Mouse (Mus musculus): ENCODE results near the gene Ttc28. TPM values are rescaled to one million over a fixed set of nuclear protein-coding genes. Genes with fewer than 3 reads are reported as not detected.
"Not testable (repeated sequence)": the region's sequence is repeated elsewhere in the genome, so short reads cannot be mapped to it uniquely, and the experiment has no call there.

Gene Ttc28
- polyA plus RNA-seq (2015; fragmentation: Nextera tagmentation; extraction: Ambion mirVana): 10.2 and 10.9 TPM in 2 replicates

DNA sequence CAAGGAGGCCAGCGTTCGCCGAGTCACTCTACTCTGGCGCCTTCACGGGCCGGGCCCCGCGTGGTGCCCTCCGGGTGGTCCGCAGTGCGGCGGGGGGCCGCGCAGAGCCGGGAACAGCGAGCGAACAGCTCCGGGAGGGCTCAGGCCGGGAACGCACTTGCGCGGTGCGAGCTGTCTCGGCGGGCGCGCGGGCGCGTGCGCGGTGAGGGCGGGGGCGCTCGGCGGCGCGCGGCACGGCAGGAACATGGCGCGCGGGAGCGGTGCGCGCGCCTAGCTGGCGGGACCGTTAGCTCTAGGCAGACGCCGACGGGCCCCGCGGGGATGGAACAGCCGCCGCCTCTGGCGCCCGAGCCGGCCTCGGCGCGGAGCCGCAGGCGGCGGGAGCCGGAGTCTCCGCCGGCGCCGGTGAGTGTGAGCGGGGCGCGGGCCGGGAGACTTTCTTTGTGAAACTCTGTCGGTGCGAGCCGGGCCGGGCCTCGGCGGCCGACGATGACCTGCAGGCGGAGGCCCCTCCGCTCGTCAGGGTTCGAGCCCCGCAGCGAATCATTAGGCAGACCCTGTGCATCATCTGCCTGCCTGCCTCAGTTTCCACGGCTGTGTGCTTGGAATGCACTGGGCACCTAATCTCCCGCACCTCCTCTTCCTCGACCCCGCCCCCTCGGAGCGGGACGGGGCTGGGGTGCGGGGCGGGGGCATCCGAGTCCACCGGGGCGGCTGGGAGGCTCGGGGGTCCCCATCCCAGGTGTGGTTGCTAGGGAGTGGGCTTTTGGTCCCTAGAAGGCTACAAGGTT is at the start of gene Ttc28:
Gene Ttc28 (plus strand): TSS at position 220 of the 791 bp plus-strand sequence.
- H3K4me3 ChIP-seq (replicated peaks): peak within 1 kb of the TSS; percentile 70
- no peaks in the 10 kb centered on the region for H3K9me3 ChIP-seq
- H3K9ac ChIP-seq: peak within 1 kb of the TSS; percentile 76
- no peaks in the 10 kb centered on the region for H3K27me3 ChIP-seq (replicated peaks)
- H3K27ac ChIP-seq: peak within 1 kb of the TSS; percentile 71
- ATAC-seq (ENCODE audit: insufficient read depth, low FRiP score, low read depth): peak; percentile 90
- H3K36me3 ChIP-seq: no peaks in the 10 kb centered on the region
- peak within 1 kb of the TSS; percentile 89 for H3K4me2 ChIP-seq
- H3K4me1 ChIP-seq: no peaks in the 10 kb centered on the region
- WGBS: under 1% methylated on average over 99 of the region's 101 CpGs

DNA sequence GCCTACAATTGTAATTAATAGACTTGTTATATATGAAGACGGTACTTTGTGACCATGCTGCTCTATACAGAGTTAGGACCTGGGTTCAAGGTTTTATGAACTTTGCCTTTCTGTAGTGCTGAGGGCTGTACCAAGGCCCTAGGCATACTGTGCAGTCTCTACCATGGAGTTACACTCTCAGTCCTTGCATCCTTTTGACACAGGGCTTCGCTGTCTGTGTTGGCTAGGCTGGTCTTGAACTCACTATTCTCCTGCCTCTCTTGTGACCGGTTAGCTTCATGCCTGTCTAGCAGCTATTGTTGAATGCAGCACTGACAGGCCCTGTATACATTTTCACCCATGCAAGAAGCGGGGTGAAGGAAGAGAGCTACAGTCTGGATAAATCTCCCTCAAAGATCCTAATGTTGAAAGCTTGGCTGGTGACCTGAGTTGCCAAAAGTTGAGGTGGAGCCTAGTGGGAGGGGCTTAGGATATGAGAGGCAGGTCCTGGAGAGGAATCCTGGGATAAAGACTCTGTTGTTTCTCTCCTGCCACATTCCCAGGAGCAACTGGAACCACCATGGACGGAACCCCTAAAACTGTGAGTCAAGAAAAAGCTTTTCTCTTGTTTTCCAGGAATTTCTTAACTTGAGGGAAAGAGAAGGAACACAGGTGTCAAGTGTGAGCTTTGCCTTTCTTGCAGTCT is 48.4 kb upstream of the Ttc28 start:
- WGBS: 89% methylated on average over 5 of the region's 5 CpGs
- Histone ChIP-seq H3K36me3 (no peaks in the 10 kb centered on the region; the same call in 1 of the 2 replicates), H3K27me3 (replicated peaks) (no peaks in the 10 kb centered on the region), H3K27ac (no peak overlapping the region), H3K9ac (no peak overlapping the region), H3K4me2 (no peak overlapping the region), H3K9me3 (no peaks in the 10 kb centered on the region), H3K4me1 (no peaks in the 10 kb centered on the region; the same call in 1 of the 2 replicates), H3K4me3 (replicated peaks) (no peak overlapping the region)
- ATAC-seq (ENCODE audit: insufficient read depth, low FRiP score, low read depth): no peak

DNA sequence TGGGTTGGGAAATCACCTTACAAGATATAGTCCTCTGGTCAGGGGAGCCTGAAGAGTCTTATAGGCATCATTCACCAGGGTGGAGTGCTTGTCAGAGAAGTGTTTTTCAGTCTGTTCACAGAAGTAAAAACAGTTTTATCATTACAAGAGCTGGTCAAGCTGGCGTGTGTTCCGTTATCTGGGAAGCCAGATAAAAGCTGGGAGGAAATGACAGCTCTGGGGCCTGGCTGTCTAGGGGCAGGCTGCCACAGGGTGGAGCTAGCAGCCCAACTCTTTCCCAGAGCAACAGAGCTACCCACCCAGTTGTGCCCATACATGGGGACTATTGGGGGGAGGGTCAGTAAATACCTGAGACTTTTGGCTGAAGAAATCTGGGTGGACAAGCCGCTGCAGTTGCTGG is 43.6 kb upstream of the Ttc28 start:
- no peak overlapping the region for H3K4me2 ChIP-seq
- ATAC-seq (ENCODE audit: insufficient read depth, low FRiP score, low read depth): peak; percentile 56; the same call in 1 of the 2 replicates
- H3K9me3 ChIP-seq: no peaks in the 10 kb centered on the region
- no peak overlapping the region for H3K4me3 ChIP-seq (replicated peaks)
- no peak overlapping the region for H3K27ac ChIP-seq
- WGBS: 23% methylated on average over 3 of the region's 3 CpGs
- H3K4me1 ChIP-seq: peaks cover 14% of the 10 kb centered on the region
- no peaks in the 10 kb centered on the region for H3K36me3 ChIP-seq
- H3K9ac ChIP-seq: no peak overlapping the region
- H3K27me3 ChIP-seq (replicated peaks): no peaks in the 10 kb centered on the region

DNA sequence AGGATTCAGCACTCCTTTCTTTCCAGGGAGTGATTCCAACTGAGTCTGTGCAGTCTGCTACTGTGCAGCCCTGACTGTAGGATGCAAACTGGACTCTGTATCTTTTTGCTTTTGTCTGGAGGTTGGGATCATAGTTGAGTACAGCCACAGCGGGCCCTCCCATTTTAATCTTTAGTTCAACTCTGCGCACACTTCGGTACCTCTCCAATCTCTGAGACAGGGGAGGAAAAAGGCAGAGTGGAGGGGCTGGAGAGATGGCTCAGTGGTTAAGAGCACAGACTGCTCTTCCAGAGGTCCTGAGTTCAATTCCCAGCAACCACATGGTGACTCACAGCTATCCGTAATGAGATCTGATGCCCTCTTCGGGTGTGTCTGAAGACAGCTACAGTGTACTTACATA is 41.6 kb upstream of the Ttc28 start:
- not testable (repeated sequence) for H3K27me3 ChIP-seq (replicated peaks); ATAC-seq (ENCODE audit: insufficient read depth, low FRiP score, low read depth); H3K4me3 ChIP-seq (replicated peaks); H3K9ac ChIP-seq; H3K36me3 ChIP-seq; H3K27ac ChIP-seq; H3K4me2 ChIP-seq; H3K9me3 ChIP-seq
- peaks cover 14% of the 10 kb centered on the region for H3K4me1 ChIP-seq
- WGBS: 81% methylated on average over 5 of the region's 5 CpGs

DNA sequence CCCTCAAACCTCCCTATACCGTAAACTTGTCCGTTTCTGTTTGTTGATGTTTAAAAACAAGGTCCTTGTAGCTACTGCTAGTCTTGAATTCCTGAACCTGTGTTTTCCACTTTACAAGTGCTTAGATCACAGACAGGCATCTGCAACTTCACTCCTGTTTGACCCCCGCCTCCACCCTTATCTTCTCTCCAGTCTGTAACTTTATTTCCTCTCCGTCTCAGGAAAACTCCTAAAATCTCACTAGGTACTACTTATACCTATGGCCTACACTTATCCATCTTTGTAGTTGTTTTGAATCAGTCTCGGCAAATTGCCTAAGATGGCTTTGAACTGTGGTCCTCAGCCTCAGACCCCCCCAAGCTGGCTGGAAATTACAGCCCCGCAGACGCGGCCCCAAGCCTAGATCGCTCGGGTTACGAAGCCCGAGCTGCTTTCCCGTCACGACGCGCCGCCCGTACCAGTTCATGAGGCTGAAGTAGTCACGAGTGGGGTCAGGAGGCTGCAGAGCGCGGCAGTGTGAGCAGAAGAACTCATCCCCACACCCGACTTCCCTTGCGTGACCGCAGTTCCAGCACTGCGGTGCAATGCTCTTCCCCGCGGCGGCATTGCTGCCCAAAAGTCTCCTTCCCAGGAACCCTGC is 40.4 kb upstream of the Ttc28 start:
- Histone ChIP-seq H3K4me2 (peak overlapping the region; percentile 87), H3K4me1 (peaks cover 14% of the 10 kb centered on the region), H3K4me3 (replicated peaks) (peak overlapping the region; percentile 89), H3K27ac (peak overlapping the region; percentile 83), H3K36me3 (0 out of 2 replicates have a peak, but pooled peaks cover 6% of the 10 kb centered on the region), H3K27me3 (replicated peaks) (no peaks in the 10 kb centered on the region), H3K9me3 (no peaks in the 10 kb centered on the region), H3K9ac (peak overlapping the region; percentile 77)
- no peak; the same call in 1 of the 2 replicates for ATAC-seq (ENCODE audit: insufficient read depth, low FRiP score, low read depth)
- WGBS: 5% methylated on average over 28 of the region's 28 CpGs

DNA sequence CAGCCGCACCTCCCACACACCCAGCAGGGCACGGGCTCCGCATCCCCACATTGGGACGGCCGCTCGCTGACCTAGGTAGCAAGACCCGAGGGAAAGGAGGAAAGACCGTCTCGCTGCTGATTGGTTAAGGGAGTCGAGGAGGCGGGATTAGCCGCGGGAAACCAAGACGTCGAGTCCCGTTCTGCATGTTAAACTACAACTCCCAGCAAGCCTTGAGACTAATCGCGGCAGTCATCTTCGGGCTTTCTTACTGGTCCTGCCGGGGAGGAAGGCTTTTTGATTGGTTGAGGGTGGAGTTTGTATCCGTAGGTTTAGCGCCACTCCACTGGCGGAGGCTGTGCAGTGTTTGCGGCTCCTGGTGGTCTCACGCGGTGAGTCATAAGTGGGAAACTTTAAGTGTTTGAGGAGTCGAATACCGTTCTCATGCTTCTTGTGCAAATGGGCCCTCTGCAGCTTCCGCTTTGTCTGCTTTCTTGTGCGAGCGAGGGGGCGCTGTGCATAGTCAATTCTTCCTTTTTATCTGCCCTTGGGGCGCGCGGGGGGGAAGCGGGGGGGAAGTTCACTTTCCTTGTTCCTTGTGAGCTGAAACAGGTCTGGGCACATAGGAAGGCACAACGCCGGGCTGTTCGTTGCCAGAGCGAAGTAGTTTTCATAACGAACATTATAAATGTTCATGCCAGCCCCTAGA is 39.8 kb upstream of the Ttc28 start, which contains the start of the genes Hscb and Chek2:
Gene Hscb (minus strand): TSS at position 100 of the 688 bp plus-strand sequence.
Gene Chek2 (plus strand): TSS at position 302 of the 688 bp plus-strand sequence.
- peak; percentile 96 for ATAC-seq (ENCODE audit: insufficient read depth, low FRiP score, low read depth)
- Histone ChIP-seq H3K27me3 (replicated peaks) (no peaks in the 10 kb centered on the region), H3K36me3 (peaks cover 8% of the 10 kb centered on the region; the same call in 1 of the 2 replicates)

DNA sequence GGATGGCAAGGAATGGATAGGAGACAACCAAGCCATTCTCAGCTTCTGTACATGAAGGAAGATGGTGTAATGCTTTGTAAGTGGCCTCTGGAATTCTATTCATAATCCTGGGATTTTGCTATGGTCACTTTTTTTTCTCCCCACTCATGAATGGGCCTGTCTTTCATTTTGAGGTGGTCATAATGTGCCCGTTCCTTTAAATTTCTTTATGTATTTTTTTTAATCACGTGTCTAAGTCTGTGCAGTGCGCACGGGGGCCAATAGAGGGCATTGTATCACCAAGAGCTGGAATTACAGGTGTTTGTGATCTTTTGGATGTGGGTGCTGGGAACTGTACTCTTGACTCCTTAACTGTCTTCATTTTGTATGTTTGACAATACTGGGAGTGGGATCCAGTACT is 39.1 kb upstream of the Ttc28 start:
- ATAC-seq (ENCODE audit: insufficient read depth, low FRiP score, low read depth): no peak
- peak overlapping the region; percentile 45 for H3K9ac ChIP-seq
- H3K9me3 ChIP-seq: no peaks in the 10 kb centered on the region
- peaks cover 12% of the 10 kb centered on the region; the same call in 1 of the 2 replicates for H3K36me3 ChIP-seq
- H3K4me3 ChIP-seq (replicated peaks): peak overlapping the region; percentile 89
- H3K4me2 ChIP-seq: peak overlapping the region; percentile 73
- peaks cover 14% of the 10 kb centered on the region for H3K4me1 ChIP-seq
- 7% methylated on average over 4 of the region's 4 CpGs for WGBS
- H3K27me3 ChIP-seq (replicated peaks): no peaks in the 10 kb centered on the region
- H3K27ac ChIP-seq: peak overlapping the region; percentile 90

More for the DNA sequence above, 39.8 kb upstream of the Ttc28 start, which contains the start of the genes Hscb and Chek2:
- under 1% methylated on average over 41 of the region's 41 CpGs for WGBS
- Histone ChIP-seq H3K4me3 (replicated peaks) (peak within 1 kb of the TSS; percentile 89), H3K4me2 (peak within 1 kb of the TSS; percentile 87), H3K27ac (peak within 1 kb of the TSS; percentile 90), H3K9me3 (no peaks in the 10 kb centered on the region), H3K9ac (peak within 1 kb of the TSS; percentile 77), H3K4me1 (peaks cover 14% of the 10 kb centered on the region)

DNA sequence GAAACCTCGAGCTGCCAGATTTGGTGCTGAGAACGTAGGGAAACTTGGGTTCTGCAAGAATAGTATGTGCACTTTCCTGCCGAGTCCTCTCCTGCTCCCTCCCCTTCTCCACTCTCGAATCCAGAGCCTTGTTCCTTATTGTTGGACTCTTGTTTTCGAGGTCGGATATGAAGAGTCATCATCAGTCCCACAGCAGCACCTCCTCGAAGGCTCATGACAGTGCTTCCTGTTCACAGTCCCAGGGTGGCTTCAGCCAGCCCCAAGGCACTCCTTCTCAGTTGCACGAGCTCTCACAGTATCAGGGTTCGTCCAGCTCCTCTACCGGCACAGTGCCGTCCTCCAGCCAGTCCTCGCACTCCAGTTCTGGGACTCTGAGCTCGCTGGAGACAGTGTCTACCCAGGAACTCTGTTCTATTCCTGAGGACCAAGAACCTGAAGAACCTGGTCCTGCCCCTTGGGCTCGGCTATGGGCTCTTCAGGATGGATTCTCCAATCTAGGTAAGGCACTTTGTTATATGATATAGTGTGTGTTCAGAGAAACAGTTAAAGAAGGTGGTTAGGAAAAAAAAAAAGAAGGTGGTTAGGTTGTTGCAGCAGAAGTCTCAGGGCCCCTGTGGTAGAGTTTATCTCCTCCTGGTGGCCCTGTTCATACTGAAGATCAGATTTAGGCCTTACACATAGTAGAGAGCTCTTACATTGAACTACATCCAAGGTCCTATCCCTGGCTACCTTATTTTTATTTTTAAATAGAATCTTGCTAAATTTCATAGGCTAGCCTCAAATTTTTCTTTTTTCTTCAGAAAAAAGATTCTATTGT is 38.3 kb upstream of the Ttc28 start:
- Histone ChIP-seq H3K36me3 (peaks cover 19% of the 10 kb centered on the region), H3K9me3 (no peaks in the 10 kb centered on the region), H3K4me2 (0 out of 2 replicates have a peak overlapping the region, but pooled peaks have one; percentile 73), H3K27me3 (replicated peaks) (no peaks in the 10 kb centered on the region), H3K4me1 (peaks cover 13% of the 10 kb centered on the region), H3K9ac (no peak overlapping the region), H3K4me3 (replicated peaks) (peak overlapping the region; percentile 89; the same call in 1 of the 2 replicates), H3K27ac (no peak overlapping the region)
- 84% methylated on average over 14 of the region's 14 CpGs for WGBS
- ATAC-seq (ENCODE audit: insufficient read depth, low FRiP score, low read depth): no peak

DNA sequence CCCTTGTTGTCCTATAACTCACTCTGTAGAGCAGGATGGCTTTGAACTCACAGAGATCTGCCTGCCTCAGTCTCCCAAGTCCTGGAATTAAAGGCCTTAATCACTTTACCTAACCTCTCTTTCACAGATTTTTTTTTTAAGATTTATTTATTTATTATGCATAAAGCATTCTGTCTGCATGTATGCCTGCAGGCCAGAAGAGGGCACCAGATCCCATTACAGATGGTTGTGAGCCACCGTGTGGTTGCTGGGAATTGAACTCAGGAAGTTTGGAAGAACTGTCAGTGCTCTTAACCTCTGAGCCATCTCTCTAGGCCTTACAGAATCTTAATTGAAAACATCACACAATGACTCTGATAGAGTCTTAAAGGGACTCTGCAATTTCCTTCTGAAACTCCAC is 26.6 kb upstream of the Ttc28 start:
- H3K9me3 ChIP-seq: no peaks in the 10 kb centered on the region
- H3K4me3 ChIP-seq (replicated peaks): no peak overlapping the region
- no peak overlapping the region for H3K9ac ChIP-seq
- H3K27ac ChIP-seq: no peak overlapping the region
- ATAC-seq (ENCODE audit: insufficient read depth, low FRiP score, low read depth): no peak
- H3K4me2 ChIP-seq: no peak overlapping the region
- peaks cover 6% of the 10 kb centered on the region for H3K36me3 ChIP-seq
- H3K4me1 ChIP-seq: no peaks in the 10 kb centered on the region
- 79% methylated on average over 1 of the region's 1 CpGs for WGBS
- H3K27me3 ChIP-seq (replicated peaks): no peaks in the 10 kb centered on the region

DNA sequence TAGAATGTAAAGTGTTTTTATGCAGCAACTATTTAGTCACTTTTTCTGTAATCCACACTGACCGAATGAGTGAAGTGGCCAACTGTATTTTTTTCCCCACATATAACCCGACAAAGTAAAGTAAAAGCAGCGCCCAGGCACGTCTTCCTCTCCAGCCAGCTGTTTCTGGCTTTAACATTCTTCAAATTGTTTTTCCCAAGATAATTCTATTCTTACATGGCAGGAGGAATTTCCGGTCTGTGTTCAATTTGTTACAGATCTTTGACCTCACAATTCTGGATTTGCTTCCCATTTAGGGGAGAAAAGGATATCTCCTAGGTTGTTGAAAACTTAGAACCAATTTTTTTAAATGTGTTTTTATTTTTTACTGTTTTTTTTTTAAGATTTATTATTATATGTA is 22.5 kb upstream of the Ttc28 start:
- no peaks in the 10 kb centered on the region for H3K9me3 ChIP-seq
- WGBS: 53% methylated on average over 5 of the region's 5 CpGs
- no peak overlapping the region for H3K9ac ChIP-seq
- no peak overlapping the region for H3K4me2 ChIP-seq
- no peak overlapping the region for H3K27ac ChIP-seq
- H3K4me1 ChIP-seq: 0 out of 2 replicates have a peak, but pooled peaks cover 5% of the 10 kb centered on the region
- H3K36me3 ChIP-seq: peaks cover 12% of the 10 kb centered on the region; the same call in 1 of the 2 replicates
- ATAC-seq (ENCODE audit: insufficient read depth, low FRiP score, low read depth): no peak
- no peaks in the 10 kb centered on the region for H3K27me3 ChIP-seq (replicated peaks)
- H3K4me3 ChIP-seq (replicated peaks): no peak overlapping the region

All from stomach, embryonic 15.5 days (tissue).